Mouse (Mus musculus) forebrain, postnatal 0 days (tissue): Measurements from ENCODE around the gene Ggcx. TPM values are rescaled to one million over a fixed set of nuclear protein-coding genes. Genes with fewer than 3 reads are reported as not detected.

ENCODE experiments used
- ATAC-seq: fragments of 200-750 bp; cut with Nextera tagmentation; 2 replicates; pipeline ENCODE4 v1.8.0; 2017; ENCODE audit warnings: mild to moderate bottlenecking, moderate library complexity
- DNase-seq: peaks from one replicate; pipeline ENCODE4 v3.0.0-alpha.2; 2015
- H3K27ac ChIP-seq: fragments of 300-500 bp; sonication (generic); 2 replicates; pipeline ENCODE4 v1.5.1; 2014; ENCODE audit warnings: low read depth, mild to moderate bottlenecking, antibody characterized with exemption, low read length, moderate library complexity, mixed read lengths
- H3K27me3 ChIP-seq: fragments of 300-500 bp; sonication (generic); 2 replicates; pipeline ENCODE4 v1.6.1; 2014; ENCODE audit warnings: mild to moderate bottlenecking, low read length, mixed read lengths; ENCODE audit not compliant: insufficient read depth
- H3K36me3 ChIP-seq: fragments of 300-500 bp; sonication (generic); 2 replicates; pipeline ENCODE4 v1.6.1; 2014; ENCODE audit warnings: mild to moderate bottlenecking, moderate library complexity; ENCODE audit not compliant: insufficient read depth
- H3K4me1 ChIP-seq: fragments of 300-500 bp; sonication (generic); 2 replicates; pipeline ENCODE4 v1.6.1; 2014; ENCODE audit warnings: antibody characterized with exemption; ENCODE audit not compliant: insufficient read depth
- H3K4me2 ChIP-seq: fragments of 300-500 bp; sonication (generic); 2 replicates; pipeline ENCODE4 v1.6.1; 2014; ENCODE audit warnings: low read depth, mild to moderate bottlenecking, moderate library complexity
- H3K4me3 ChIP-seq: fragments of 300-500 bp; sonication (generic); 2 replicates; pipeline ENCODE4 v1.5.1; 2014; ENCODE audit warnings: low read depth, low read length, mixed read lengths
- H3K9ac ChIP-seq: fragments of 300-500 bp; sonication (generic); 2 replicates; pipeline ENCODE4 v1.6.1; 2014; ENCODE audit warnings: mild to moderate bottlenecking
- H3K9me3 ChIP-seq: fragments of 300-500 bp; sonication (generic); 2 replicates; pipeline ENCODE4 v1.6.1; 2016; ENCODE audit warnings: low read length
- CTCF ChIP-seq: sonication (generic); IDR thresholded peaks from 2 replicates; pipeline ENCODE4 v1.5.1; 2016; ENCODE audit warnings: antibody characterized with exemption, control low read depth, low read depth
- WGBS: fragments of 180-500 bp; shearing (Covaris S2); extraction: QIAGEN DNeasy Blood & Tissue Kit; methylation state at CpG from one replicate; pipeline ENCODE4 v1.1.7; 2014; 5-methylcytosine and 5-hydroxymethylcytosine counted together
- polyA plus RNA-seq: library from polyadenylated mRNA; unstranded; fragments of >200 nt; fragmentation: Nextera tagmentation; extraction: Ambion mirVana; gene quantifications from 2 replicates; pipeline ENCODE4 v1.2.1, GENCODE M21; 2015
- total RNA-seq: library from RNA; depleted of rRNA; stranded (reverse); fragments of >200 nt; gene quantifications from 2 replicates; pipeline ENCODE4 v1.2.3, GENCODE M21; 2014

Gene Ggcx
- total and polyA plus RNA-seq, 2 experiments from 2014 or later: 9.9 to 25.3 TPM

- no peak overlapping the region for H3K4me2 ChIP-seq
- no peaks in the 10 kb centered on the region for H3K9me3 ChIP-seq
- no peaks in the 10 kb centered on the region for H3K36me3 ChIP-seq
- WGBS: 48% methylated on average over 5 of the region's 5 CpGs
- DNase-seq: no peak
- no peak overlapping the region for H3K4me3 ChIP-seq
- no peak overlapping the region for H3K9ac ChIP-seq
- no peaks in the 10 kb centered on the region for H3K27me3 ChIP-seq
- no peak for TF ChIP-seq CTCF
- no peak overlapping the region for H3K27ac ChIP-seq
- no peaks in the 10 kb centered on the region for H3K4me1 ChIP-seq
- peak; percentile 51 for ATAC-seq
Measured at GRCm38 (mm10) chr6:72371147-72371546, 43.0 kb upstream of the Ggcx start.

DNA sequence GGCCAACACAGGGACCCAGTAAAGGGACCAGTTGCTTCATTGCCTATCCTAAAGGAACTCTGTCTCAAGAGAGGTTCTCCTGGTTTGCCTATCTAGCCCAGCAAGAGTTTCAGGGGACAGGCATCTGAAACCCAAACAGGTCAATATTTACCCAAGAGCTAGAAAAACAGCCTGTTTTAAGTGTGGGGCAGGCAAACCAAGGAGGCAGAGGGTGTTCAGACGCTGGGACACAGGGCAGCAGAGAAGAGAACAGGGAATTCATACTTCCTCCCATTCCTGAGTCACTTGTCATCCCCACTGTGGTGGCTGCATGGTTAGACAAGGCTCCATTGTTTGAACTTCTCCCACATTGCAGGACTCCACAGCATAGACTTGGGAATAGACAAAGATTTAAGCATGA, 42.5 kb upstream of the Ggcx start:
- no peak overlapping the region for H3K4me2 ChIP-seq
- DNase-seq: no peak
- no peak for ATAC-seq
- no peak for TF ChIP-seq CTCF
- WGBS: 34% methylated on average over 1 of the region's 1 CpGs
- H3K9me3 ChIP-seq: no peaks in the 10 kb centered on the region
- H3K36me3 ChIP-seq: no peaks in the 10 kb centered on the region
- H3K4me1 ChIP-seq: no peaks in the 10 kb centered on the region
- no peak overlapping the region for H3K27ac ChIP-seq
- H3K27me3 ChIP-seq: no peaks in the 10 kb centered on the region
- no peak overlapping the region for H3K9ac ChIP-seq
- H3K4me3 ChIP-seq: no peak overlapping the region

DNA sequence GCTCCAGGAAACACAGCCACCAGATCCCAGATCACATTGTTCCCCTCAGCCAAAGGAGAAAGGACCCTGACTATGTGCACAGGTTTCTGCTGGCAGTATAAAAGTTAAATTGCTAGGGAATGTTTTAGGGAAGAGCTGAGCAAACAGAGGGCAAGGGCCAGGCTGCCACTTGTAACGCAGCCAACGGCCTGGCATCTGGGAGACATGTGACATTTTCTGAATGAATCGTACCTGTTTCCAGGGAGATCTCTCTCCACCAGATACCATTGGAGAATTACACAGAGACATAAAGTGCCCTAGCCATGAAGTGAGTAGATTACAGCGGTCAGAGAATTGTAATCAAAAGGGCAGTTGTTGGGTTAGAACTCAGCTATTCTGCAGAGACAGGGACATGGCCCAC, 40.9 kb upstream of the Ggcx start:
- Histone ChIP-seq H3K27me3 (no peaks in the 10 kb centered on the region), H3K9ac (no peak overlapping the region), H3K4me1 (no peaks in the 10 kb centered on the region), H3K9me3 (no peaks in the 10 kb centered on the region), H3K36me3 (no peaks in the 10 kb centered on the region), H3K27ac (no peak overlapping the region), H3K4me3 (no peak overlapping the region), H3K4me2 (no peak overlapping the region)
- DNase-seq: no peak
- TF ChIP-seq CTCF: no peak
- no peak for ATAC-seq
- 82% methylated on average over 4 of the region's 4 CpGs for WGBS

DNA sequence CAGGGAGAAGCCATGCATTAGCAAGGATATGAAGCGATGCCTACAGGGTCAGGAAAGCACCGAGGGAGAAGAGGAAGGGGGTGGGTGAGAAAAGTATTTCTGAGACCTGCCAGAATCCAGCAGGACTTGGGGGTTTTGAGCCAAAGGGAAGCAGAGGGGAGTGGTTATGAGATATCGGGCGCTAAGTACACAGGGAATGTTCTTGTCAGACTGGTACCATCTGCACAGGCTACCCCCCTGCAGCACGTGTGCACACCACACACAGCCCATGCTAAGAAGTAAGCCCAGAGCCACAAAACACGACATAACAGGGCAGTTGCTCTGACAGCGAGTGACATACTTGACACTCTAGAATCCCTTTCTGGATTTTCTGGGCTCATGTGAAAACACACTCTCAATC, 39.9 kb upstream of the Ggcx start:
- no peak overlapping the region for H3K4me3 ChIP-seq
- no peak overlapping the region for H3K4me2 ChIP-seq
- no peaks in the 10 kb centered on the region for H3K9me3 ChIP-seq
- no peaks in the 10 kb centered on the region for H3K4me1 ChIP-seq
- no peaks in the 10 kb centered on the region for H3K27me3 ChIP-seq
- H3K36me3 ChIP-seq: no peaks in the 10 kb centered on the region
- no peak for TF ChIP-seq CTCF
- no peak for ATAC-seq
- 68% methylated on average over 7 of the region's 7 CpGs for WGBS
- H3K27ac ChIP-seq: no peak overlapping the region
- H3K9ac ChIP-seq: no peak overlapping the region
- no peak for DNase-seq

- Histone ChIP-seq H3K4me2 (no peak overlapping the region), H3K9ac (no peak overlapping the region), H3K4me1 (no peaks in the 10 kb centered on the region), H3K9me3 (no peaks in the 10 kb centered on the region), H3K27me3 (no peaks in the 10 kb centered on the region), H3K27ac (no peak overlapping the region), H3K36me3 (no peaks in the 10 kb centered on the region), H3K4me3 (no peak overlapping the region)
- no peak for ATAC-seq
- WGBS: 81% methylated on average over 15 of the region's 15 CpGs
- no peak for TF ChIP-seq CTCF
- no peak for DNase-seq
Measured at GRCm38 (mm10) chr6:72374820-72375563, 39.1 kb upstream of the Ggcx start.

GRCm38 (mm10) chr6:72378510-72379234, 35.4 kb upstream of the Ggcx start:
- no peak for TF ChIP-seq CTCF
- Histone ChIP-seq H3K27me3 (no peaks in the 10 kb centered on the region), H3K4me3 (no peak overlapping the region), H3K27ac (no peak overlapping the region), H3K4me2 (no peak overlapping the region), H3K9me3 (no peaks in the 10 kb centered on the region), H3K4me1 (no peaks in the 10 kb centered on the region), H3K9ac (no peak overlapping the region), H3K36me3 (no peaks in the 10 kb centered on the region)
- ATAC-seq: no peak
- WGBS: 86% methylated on average over 8 of the region's 8 CpGs
- no peak for DNase-seq
